Mouse (Mus musculus): ENCODE measurements around the gene Mpdu1. TPM values are rescaled to one million over a fixed set of nuclear protein-coding genes. Genes with fewer than 3 reads are reported as not detected.
"Not testable (repeated sequence)": the region's sequence is repeated elsewhere in the genome, so short reads cannot be mapped to it uniquely, and the experiment has no call there.

The Mpdu1 gene
- polyA plus RNA-seq, 1 experiment from 2014 or later: 32.2 TPM

GRCm38 (mm10) chr11:69632284-69633089, 30.0 kb downstream of the Mpdu1 start, which contains the start of gene Fxr2:
Gene Fxr2 (plus strand): TSS chr11:69632990.
- peak within 1 kb of the TSS; percentile 94 for H3K9ac ChIP-seq
- peak; percentile 85 for TF ChIP-seq CTCF (IDR thresholded peaks at IDR 0.05; ENCODE audit: low read depth)
- peaks cover 5% of the 10 kb centered on the region; the same call in 1 of the 2 replicates for H3K36me3 ChIP-seq (ENCODE audit: insufficient read depth)
- peak within 1 kb of the TSS; percentile 69 for H3K4me2 ChIP-seq
- peak within 1 kb of the TSS; percentile 93 for H3K4me3 ChIP-seq (ENCODE audit: low read depth, low read length)
- no peaks in the 10 kb centered on the region for H3K9me3 ChIP-seq (ENCODE audit: low read depth, low read length)
- ATAC-seq (ENCODE audit: insufficient read depth) (peak; percentile 99), DNase-seq (peak; percentile 100)
- WGBS: 0% methylated on average over 56 of the region's 56 CpGs
- peaks cover 11% of the 10 kb centered on the region for H3K4me1 ChIP-seq (ENCODE audit: insufficient read depth)
- no peaks in the 10 kb centered on the region for H3K27me3 ChIP-seq (ENCODE audit: insufficient read depth, low read length)
- peak within 1 kb of the TSS; percentile 97 for H3K27ac ChIP-seq (ENCODE audit: low read depth)

DNA sequence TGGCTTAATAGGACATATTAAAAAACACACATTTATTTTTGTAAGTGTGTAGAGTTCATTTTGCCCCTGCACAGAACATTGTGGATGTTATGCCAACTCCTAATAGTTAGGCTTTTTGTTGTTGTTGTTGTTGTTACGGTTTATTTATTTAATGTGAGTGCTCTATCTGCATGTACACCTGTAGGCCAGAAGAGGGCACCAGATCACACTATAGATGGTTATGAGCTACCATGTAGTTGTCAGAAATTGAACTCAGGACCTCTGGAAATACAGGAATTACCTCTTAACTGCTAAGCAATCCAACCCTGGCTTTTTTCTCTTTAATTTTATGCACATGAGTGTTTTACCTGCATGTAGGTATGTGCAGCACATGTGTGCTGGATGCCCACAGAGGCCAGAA, 32.6 kb downstream of the Mpdu1 start:
- Histone ChIP-seq H3K4me3 (ENCODE audit: low read depth, low read length) (no peak overlapping the region), H3K36me3 (ENCODE audit: insufficient read depth) (no peaks in the 10 kb centered on the region), H3K9me3 (ENCODE audit: low read depth, low read length) (no peaks in the 10 kb centered on the region), H3K4me1 (ENCODE audit: insufficient read depth) (peaks cover 8% of the 10 kb centered on the region), H3K9ac (no peak overlapping the region), H3K27ac (ENCODE audit: low read depth) (no peak overlapping the region), H3K27me3 (ENCODE audit: insufficient read depth, low read length) (no peaks in the 10 kb centered on the region), H3K4me2 (no peak overlapping the region)
- 62% methylated on average over 1 of the region's 1 CpGs for WGBS
- no peak for ATAC-seq (ENCODE audit: insufficient read depth)
- TF ChIP-seq CTCF (IDR thresholded peaks at IDR 0.05; ENCODE audit: low read depth): peak; percentile 59
- peak; percentile 45 for DNase-seq

DNA sequence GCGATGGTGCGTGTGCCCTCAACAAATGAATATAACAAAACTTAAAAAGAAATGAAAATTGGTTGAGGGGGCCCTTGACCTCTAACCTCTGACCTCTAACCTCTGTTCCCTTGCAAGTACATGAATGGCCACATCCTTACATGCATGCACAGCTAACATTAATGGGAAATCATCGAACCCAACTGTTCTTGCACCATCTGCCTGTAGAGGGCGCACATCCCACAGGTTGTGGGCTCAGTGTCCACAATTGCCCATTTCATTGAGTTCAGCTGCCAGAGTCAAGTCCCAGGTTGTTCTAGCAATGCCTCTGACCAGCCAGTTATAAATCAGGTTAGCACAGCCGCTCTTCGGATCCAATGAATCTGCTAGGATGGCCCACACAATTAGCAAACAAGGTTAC, 34.2 kb downstream of the Mpdu1 start:
- Histone ChIP-seq H3K36me3 (ENCODE audit: insufficient read depth) (no peaks in the 10 kb centered on the region), H3K27me3 (ENCODE audit: insufficient read depth, low read length) (no peaks in the 10 kb centered on the region), H3K9me3 (ENCODE audit: low read depth, low read length) (no peaks in the 10 kb centered on the region), H3K9ac (no peak overlapping the region), H3K27ac (ENCODE audit: low read depth) (no peak overlapping the region), H3K4me1 (ENCODE audit: insufficient read depth) (no peaks in the 10 kb centered on the region), H3K4me3 (ENCODE audit: low read depth, low read length) (no peak overlapping the region), H3K4me2 (no peak overlapping the region)
- WGBS: 34% methylated on average over 6 of the region's 6 CpGs
- TF ChIP-seq CTCF (IDR thresholded peaks at IDR 0.05; ENCODE audit: low read depth): peak; percentile 97
- DNase-seq: peak; percentile 93
- no peak for ATAC-seq (ENCODE audit: insufficient read depth)

- 79% methylated on average over 2 of the region's 2 CpGs for WGBS
- DNase-seq; ATAC-seq (ENCODE audit: insufficient read depth); H3K27ac ChIP-seq (ENCODE audit: low read depth); H3K27me3 ChIP-seq (ENCODE audit: insufficient read depth, low read length); H3K4me2 ChIP-seq; H3K9me3 ChIP-seq (ENCODE audit: low read depth, low read length); H3K4me3 ChIP-seq (ENCODE audit: low read depth, low read length); H3K36me3 ChIP-seq (ENCODE audit: insufficient read depth); H3K9ac ChIP-seq; H3K4me1 ChIP-seq (ENCODE audit: insufficient read depth): not testable (repeated sequence)
Measured at GRCm38 (mm10) chr11:69624339-69624738, 38.1 kb downstream of the Mpdu1 start.

GRCm38 (mm10) chr11:69623006-69623405, 39.4 kb downstream of the Mpdu1 start:
- no peak for ATAC-seq (ENCODE audit: insufficient read depth)
- Histone ChIP-seq H3K9me3 (ENCODE audit: low read depth, low read length) (no peaks in the 10 kb centered on the region), H3K36me3 (ENCODE audit: insufficient read depth) (no peaks in the 10 kb centered on the region), H3K27me3 (ENCODE audit: insufficient read depth, low read length) (no peaks in the 10 kb centered on the region), H3K4me2 (peak overlapping the region; percentile 82), H3K27ac (ENCODE audit: low read depth) (no peak overlapping the region), H3K4me1 (ENCODE audit: insufficient read depth) (no peaks in the 10 kb centered on the region), H3K9ac (peak overlapping the region; percentile 71; the same call in 1 of the 2 replicates), H3K4me3 (ENCODE audit: low read depth, low read length) (peak overlapping the region; percentile 55)
- no peak for TF ChIP-seq CTCF (IDR thresholded peaks at IDR 0.05; ENCODE audit: low read depth)
- WGBS: 58% methylated on average over 4 of the region's 4 CpGs
- DNase-seq: no peak

GRCm38 (mm10) chr11:69622406-69622805, 40.0 kb downstream of the Mpdu1 start:
- ATAC-seq (ENCODE audit: insufficient read depth): peak; percentile 16; the same call in 1 of the 2 replicates
- peak; percentile 56 for DNase-seq
- WGBS: 25% methylated on average over 6 of the region's 6 CpGs
- no peaks in the 10 kb centered on the region for H3K27me3 ChIP-seq (ENCODE audit: insufficient read depth, low read length)
- H3K27ac ChIP-seq (ENCODE audit: low read depth): peak overlapping the region; percentile 80
- H3K9ac ChIP-seq: peak overlapping the region; percentile 71
- no peak for TF ChIP-seq CTCF (IDR thresholded peaks at IDR 0.05; ENCODE audit: low read depth)
- no peaks in the 10 kb centered on the region for H3K4me1 ChIP-seq (ENCODE audit: insufficient read depth)
- peak overlapping the region; percentile 82 for H3K4me2 ChIP-seq
- no peaks in the 10 kb centered on the region for H3K36me3 ChIP-seq (ENCODE audit: insufficient read depth)
- no peaks in the 10 kb centered on the region for H3K9me3 ChIP-seq (ENCODE audit: low read depth, low read length)
- peak overlapping the region; percentile 55 for H3K4me3 ChIP-seq (ENCODE audit: low read depth, low read length)

GRCm38 (mm10) chr11:69621571-69622268, 40.7 kb downstream of the Mpdu1 start, which contains the start of gene Sat2:
Gene Sat2 (plus strand): TSS chr11:69622024.
- Histone ChIP-seq H3K9ac (peak within 1 kb of the TSS; percentile 71), H3K4me3 (ENCODE audit: low read depth, low read length) (peak within 1 kb of the TSS; percentile 55), H3K4me2 (peak within 1 kb of the TSS; percentile 82), H3K36me3 (ENCODE audit: insufficient read depth) (no peaks in the 10 kb centered on the region), H3K27me3 (ENCODE audit: insufficient read depth, low read length) (peaks cover under 1% of the 10 kb centered on the region; the same call in 1 of the 2 replicates), H3K9me3 (ENCODE audit: low read depth, low read length) (no peaks in the 10 kb centered on the region), H3K27ac (ENCODE audit: low read depth) (peak within 1 kb of the TSS; percentile 80), H3K4me1 (ENCODE audit: insufficient read depth) (no peaks in the 10 kb centered on the region)
- no peak for TF ChIP-seq CTCF (IDR thresholded peaks at IDR 0.05; ENCODE audit: low read depth)
- 1% methylated on average over 20 of the region's 20 CpGs for WGBS
- DNase-seq (peak; percentile 89), ATAC-seq (ENCODE audit: insufficient read depth) (peak; percentile 93)
